Mouse (Mus musculus): ENCODE measurements around the gene Rpl23a.
"Not testable (repeated sequence)": the region's sequence is repeated elsewhere in the genome, so short reads cannot be mapped to it uniquely, and the experiment has no call there.

The Rpl23a gene

GRCm38 (mm10) chr11:78182961-78183844 lies at the start of gene Rpl23a:
Gene Rpl23a (minus strand): TSS chr11:78183584.
- peak; percentile 71 for DNase-seq

GRCm38 (mm10) chr11:78231518-78231917 lies 48.1 kb upstream of the Rpl23a start:
- DNase-seq: no peak

DNA sequence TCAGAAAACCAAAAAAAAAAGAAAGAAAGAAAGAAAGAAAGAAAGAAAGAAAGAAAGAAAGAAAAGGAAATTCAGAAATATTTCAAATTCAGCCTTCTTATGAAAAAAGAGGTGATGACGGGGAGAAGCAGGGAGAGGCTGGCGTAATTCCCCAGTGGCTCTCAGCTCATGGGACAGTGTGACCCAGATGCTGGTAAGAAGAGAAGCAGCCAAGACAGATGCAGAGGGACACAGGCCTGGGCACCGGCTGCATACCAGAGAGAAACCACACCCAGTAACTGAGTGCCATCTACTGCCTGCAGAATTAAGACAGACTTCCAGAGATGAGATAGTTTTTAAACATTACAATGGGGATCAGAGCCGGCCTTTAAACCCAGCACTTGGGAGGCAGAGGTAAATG lies 40.2 kb upstream of the Rpl23a start:
- no peak for DNase-seq

DNA sequence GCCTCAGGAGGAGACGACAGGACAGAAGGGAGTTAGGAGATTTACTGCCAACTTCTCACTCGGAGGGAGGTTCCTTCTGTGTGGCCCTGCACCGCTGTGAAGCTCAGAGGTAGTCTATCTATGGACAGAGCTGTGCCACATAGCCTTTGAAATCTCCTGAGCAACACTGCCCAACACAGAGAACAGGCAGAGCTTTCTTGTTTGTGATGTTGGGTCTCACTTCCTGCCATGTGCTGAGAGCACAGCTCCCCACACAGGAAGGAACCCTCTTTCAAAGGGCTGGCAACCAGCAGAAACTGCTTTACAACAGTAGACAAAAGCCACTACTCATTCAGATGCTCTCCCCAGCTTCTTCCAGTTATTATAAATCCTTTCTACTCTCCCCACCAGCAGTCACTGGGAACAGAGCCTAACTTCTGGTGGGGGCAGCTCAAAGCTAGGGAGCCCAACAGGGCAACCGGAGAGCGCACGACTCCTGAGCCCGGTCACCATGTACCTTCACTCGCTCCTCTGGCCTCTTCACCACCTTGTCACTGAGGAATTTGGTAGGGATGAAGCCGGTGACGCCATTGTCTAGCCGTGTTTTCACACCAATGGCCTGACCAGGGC lies 32.4 kb upstream of the Rpl23a start:
- no peak for DNase-seq

GRCm38 (mm10) chr11:78213086-78213817 lies 29.9 kb upstream of the Rpl23a start:
- DNase-seq: no peak

DNA sequence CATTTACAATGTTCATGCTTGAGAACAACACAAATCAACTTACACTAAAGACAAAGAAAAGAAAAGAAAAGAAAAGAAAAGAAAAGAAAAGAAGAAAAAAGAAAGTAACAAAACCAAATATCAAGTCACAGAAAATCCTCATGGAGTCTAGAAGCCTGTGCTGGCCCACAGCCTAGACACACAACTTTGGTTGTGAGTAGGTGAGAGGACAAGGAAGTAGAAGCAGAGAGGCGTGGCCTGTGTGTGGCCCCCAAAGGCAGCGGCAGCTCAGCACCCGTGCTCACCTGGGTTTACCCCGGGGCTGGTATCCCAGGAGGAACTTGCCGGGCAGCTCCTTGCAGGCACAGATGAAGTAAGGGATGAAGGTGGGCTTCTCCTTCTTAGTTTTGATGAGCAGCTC lies 28.1 kb upstream of the Rpl23a start:
- no peak for DNase-seq

DNA sequence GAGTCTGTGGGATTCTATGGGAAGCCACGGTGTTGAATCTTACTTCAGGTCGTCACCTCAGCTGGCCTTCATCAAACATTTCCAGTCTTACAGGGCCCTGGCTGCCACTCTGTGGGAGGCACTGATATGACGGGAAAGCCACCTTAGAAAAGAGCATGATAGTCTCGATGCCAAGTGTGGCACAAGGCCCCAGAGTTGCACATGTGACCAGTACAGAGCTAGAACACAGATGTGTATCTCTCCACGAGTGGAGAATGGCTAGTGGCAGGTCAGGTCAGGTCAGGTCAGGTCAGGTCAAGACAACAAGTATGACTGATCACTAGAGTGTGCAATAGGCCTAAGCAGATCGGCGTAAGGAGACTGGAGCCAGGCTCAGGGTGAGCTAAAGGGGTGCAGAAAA lies 27.2 kb upstream of the Rpl23a start:
- DNase-seq: no peak

DNA sequence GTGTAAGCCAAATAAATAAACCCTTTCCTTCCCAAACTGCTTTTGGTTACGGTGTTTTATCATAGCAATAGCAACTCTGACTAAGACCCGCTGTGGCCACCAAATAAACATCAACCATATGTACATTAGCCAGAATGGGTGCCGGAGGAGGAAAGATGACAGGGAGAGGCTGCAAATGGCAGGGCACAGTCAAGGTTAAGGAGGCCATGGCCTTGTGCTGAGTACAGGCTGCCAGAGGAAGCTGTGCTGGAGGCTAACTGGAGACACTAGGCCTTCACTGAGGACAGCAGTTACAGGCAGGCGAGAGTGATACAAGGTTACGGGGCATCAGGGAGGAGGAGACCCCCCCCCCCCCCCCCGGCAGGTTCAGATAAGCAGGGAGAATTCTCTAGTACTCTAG lies 26.5 kb upstream of the Rpl23a start:
- DNase-seq: no peak

GRCm38 (mm10) chr11:78207190-78207589 lies 23.8 kb upstream of the Rpl23a start:
- no peak for DNase-seq

DNA sequence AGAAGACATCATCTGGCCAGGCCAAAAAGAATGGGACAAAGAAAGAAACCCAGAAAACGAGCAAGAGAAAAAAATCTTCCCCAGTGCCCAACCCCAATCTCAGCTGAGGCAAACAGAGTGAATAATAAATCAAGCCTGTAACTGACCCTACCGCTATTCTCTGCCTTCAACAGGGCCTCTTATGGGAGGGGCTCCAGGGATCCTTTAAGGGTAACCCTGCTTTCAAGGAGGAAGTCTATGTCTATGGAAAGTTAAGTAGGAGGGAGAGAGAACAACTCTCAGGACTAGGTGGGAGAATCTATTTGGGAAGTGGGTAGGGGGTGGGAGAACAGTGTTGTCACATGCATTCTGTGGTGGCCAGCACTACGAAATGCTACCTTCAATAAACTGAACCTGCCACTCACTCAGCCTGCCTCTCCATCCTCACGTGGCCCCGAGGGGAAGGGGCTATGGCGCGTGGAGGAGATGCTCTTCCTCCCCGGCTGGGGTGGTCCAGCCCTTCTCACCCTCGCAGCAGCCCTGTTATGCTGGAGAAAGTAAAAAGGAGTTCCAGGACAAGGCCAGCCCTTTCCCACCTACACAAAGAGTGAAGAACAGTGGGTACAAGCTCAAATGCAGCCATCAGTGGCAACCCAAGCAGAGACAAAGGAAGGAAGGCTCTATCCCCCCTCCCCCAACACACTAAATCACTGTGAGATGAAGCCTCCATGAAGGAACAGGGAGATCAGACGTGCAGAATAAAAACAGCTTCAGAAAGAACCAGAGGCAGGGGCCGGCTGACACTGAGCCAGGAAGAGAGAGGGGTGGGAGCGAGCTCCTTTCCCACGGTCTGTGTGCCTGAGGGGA lies 22.2 kb upstream of the Rpl23a start:
- DNase-seq: no peak

DNA sequence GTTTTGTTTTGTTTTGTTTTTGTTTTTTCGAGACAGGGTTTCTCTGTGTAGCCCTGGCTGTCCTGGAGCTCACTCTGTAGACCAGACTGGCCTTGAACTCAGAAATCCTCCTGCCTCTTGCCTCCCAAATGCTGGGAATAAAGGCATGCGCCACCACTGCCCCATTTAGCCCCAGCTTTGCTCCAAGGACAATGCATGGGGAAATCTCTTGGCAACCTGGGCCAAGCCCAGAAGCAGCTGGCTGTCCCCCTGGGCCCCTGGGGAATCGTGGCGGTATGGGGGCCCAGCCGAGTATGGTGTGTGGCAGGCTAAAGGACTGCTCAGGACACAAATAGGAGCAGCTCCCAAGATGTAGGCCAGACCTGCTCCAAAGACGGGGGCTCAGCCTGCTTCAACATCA lies 20.9 kb upstream of the Rpl23a start:
- no peak for DNase-seq

DNA sequence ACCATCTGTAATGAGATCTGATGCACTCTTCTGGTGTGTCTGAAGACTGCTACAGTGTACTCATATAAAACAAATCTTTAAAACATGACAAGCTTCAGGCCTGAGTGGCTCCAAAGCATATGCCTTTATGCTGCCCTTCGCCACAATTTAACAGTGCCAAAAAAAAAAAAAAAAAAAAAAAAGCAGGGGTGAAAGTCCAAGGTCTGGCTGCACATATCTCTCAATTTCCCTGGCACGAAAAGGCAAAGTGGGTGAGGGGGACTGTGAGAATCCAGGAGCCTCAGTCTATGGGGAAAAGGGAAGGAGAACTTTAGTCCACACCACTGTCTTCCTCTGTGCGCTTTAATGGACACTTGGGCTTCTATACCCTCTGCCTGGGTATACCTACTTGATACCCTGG lies 19.0 kb upstream of the Rpl23a start:
- DNase-seq: no peak

GRCm38 (mm10) chr11:78195101-78195863 lies 11.9 kb upstream of the Rpl23a start:
- no peak for DNase-seq

DNA sequence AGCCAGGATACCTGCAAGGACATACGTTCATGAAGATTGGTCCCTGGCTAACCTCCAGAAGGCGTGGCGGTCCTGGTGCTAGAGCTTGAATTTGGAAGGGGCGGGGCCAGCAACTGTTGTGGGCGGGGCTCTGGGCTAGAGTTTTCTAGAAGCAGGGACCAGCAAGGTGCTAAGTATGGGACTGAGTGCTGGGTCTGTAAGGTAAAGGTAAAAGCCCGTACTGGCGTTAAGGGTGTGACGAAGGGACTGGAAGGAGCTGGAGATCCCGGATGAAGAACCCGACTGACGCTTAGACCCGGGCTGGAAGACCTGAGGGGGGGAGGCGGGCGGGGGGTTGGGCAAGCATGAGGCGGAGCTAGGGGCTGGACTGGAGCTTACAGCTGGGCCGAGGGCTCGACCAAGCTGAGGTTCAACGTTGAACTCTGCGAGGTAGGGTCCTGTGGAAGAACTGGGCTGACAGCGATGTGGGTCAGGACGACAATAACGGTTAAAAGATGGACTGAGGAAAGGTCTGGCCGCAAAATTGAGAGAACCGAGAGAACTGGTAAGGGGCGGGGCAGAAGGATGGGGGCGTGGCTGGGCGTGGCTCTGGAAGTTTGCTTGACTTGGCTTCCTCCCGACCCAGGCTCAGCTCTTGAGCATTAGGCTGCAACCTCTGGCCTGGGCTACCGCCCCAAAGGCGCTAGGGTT lies 11.2 kb upstream of the Rpl23a start:
- DNase-seq: peak; percentile 44

GRCm38 (mm10) chr11:78193113-78193512 lies 9.7 kb upstream of the Rpl23a start, which contains the start of gene Proca1:
Gene Proca1 (plus strand): TSS chr11:78193392.
- no peak for DNase-seq

GRCm38 (mm10) chr11:78190041-78190440 lies 6.7 kb upstream of the Rpl23a start:
- no peak for DNase-seq

GRCm38 (mm10) chr11:78189234-78190040 lies 6.1 kb upstream of the Rpl23a start:
- peak; percentile 77 for DNase-seq

- peak; percentile 84 for DNase-seq
Observed at GRCm38 (mm10) chr11:78188331-78189233, 5.2 kb upstream of the Rpl23a start, which contains the start of gene Rab34. Gene Rab34 (plus strand): TSS chr11:78188430.

GRCm38 (mm10) chr11:78184702-78185101 lies 1.3 kb upstream of the Rpl23a start:
- not testable (repeated sequence) for DNase-seq

Measured in right cerebral cortex, postnatal 4 days (tissue).